Mouse (Mus musculus) megakaryocyte, adult 5-6 weeks (primary cell): ENCODE results near the gene Efhd1. TPM values are rescaled to one million over a fixed set of nuclear protein-coding genes. Genes with fewer than 3 reads are reported as not detected.

Source experiments
- ATAC-seq: 2 replicates; pipeline ENCODE4 v1.8.0; 2016; ENCODE audit warnings: mild to moderate bottlenecking, inconsistent platforms; ENCODE audit not compliant: poor library complexity, severe bottlenecking
- total RNA-seq, 2 experiments: library from RNA; stranded (forward) in 1 of 2; stranded (reverse) in 1 of 2; fragments of 153-499, 151-499 nt in 1 of 2; fragments of 221-1000, 200-1000 nt in 1 of 2; gene quantifications; 2 replicates each; pipeline versions ENCODE4 v1.2.3 to v1.2.4; 2015 to 2017

Gene Efhd1
- total RNA-seq (2015) (0.07 TPM in 1 of 2 replicates, not detected in the other), total RNA-seq (2017) (not detected in 2 replicates)

DNA sequence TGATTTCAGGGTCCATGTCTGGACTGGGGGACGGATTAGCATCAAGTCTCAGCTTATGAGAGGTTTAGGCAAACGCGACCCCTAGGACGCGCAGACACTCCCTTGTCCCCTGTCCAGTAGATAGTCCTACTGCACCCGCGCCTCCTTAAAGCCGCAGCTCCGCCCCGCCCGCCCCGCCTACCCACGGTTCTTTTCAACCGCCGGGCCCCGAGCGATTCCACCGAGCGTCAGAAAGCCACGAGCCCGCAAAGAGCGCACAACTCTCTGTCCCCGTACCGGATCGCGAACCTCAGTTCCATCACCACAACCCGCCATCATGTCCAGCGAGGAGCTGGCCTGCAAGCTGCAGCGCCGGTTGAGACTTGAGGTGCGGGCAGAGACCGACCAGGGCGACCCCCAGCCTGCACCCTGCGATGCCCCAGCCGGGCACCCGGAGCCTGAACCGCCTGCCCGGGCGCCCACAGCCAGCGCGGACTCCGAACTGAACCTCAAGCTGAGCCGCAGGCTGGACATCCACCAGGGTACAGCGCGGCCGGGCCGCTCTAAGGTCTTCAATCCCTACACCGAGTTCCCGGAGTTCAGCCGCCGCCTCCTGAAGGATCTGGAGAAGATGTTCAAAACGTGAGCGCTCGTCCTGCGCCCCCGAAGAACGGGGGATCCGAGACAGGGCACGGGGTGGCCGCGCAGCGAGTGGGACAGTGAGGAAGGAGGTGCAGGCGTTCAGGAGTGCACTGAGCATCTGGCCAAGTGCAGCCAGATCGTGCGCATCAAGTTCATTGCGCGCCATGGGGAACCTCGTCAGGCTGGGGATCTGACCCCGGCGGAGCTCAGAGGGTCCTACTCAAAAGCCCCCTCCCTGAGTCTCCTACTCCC is at the start of gene Efhd1:
Gene Efhd1, plus strand, starts transcription at position 230 of the 873 bp plus-strand sequence.
- no peak for ATAC-seq

DNA sequence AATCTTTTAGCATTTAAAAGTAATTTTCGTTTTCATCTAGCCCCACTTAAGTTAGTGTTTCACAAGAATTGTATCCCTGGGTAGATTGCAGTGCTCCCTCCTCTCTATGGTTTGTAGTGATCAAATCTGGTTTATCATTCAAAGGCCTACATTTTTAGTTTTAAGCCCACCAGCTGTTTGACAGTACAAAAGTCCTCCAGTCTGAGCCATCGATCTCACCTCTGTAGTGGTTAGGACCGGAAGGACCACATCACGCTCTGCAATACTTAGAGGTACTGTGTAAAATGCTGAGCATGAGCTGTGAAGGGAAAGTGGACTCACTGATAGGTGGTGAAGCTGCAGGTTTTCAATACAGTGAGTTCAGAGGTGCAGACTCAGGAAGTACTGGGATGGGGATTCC is 49.4 kb upstream of the Efhd1 start:
- no peak for ATAC-seq

DNA sequence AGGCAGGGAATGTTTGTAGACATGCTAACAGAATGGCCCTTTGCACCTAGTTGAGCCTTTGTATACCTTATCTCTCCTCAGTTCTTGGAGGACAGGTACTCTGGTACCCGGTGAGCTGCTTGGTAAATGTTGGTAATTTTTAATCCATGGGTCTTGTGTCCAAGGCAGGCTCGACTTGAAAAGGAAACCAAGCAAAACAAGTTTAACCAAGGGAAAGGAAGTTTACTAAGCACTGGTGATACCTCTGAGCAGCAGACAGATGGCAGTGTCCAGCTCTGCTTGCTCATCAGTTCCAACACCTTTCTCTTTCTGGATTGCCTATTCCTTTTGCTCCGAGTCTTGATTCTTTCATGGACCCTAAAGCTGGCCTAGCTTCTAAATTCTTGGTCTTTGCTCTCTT is 46.2 kb upstream of the Efhd1 start:
- ATAC-seq, result no peak

DNA sequence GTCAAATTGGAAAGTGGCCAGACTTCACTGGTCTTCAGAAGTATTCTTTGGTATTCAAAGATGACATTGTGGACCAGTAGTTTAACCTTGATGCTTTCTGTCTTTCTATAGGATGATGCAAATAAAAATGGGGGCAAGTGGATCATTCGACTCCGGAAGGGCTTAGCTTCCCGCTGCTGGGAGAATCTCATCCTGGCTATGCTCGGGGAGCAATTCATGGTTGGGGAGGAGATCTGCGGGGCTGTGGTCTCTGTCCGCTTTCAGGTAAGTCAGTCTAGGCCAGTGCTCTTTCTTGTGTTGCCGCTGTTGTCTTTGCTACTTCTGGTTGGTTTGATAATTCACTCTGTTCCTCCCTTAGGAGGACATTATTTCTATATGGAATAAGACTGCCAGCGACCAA is 38.4 kb upstream of the Efhd1 start:
- ATAC-seq, result no peak

DNA sequence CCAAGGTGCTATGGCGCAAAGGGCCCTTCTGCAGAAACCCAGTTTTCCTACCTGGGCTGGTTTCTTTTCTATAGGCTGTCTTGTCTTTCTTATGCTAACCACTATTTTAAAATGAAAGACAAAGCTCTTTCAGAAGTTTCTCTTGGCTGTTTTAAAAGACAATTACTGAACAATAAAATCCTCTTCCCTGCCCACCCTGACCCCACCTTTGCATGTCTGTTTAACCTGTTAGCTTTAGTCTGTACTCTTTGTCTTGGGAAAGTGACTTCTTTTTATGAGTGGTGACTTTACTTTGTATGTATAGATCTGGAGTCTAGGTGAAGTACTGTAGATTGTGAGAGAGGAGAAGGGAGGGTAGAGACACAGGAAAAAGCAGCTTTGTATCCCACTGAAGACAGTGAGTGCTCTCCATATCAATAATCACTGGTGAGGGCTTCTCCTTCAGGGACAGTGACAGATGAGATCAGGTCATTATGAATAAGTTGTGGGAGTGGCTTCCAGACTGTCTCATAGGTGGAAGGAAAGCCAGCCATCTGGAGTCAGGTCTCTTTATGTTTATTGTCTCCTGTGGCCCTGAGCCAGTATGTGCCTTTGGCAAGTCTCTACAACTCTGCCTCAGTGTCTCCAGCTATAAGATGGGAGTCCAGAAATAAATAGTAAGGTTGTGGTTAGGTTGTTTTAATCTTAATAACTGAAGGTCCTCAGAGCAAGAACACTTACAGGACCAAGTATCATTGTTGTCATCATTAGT is 37.6 kb upstream of the Efhd1 start:
- ATAC-seq, result no peak

DNA sequence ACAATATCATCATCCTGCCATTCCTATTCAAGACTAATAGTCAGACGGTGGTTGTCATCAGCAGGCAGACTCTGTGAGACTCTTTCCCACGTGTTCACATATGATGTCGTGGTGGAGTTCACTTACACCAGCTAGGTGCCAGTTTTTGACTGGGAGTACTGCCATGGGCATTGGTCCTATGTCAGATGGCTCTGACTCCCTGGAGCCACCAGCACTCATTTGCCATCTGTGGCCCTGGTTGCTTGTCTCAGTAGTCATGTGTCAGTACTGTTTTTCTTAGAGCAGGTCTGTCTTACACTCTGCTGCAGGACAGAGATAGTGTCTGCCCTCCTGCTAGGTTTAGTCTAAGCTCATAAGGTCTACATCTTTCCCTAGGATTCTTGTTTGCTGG is 37.0 kb upstream of the Efhd1 start:
- no peak for ATAC-seq

DNA sequence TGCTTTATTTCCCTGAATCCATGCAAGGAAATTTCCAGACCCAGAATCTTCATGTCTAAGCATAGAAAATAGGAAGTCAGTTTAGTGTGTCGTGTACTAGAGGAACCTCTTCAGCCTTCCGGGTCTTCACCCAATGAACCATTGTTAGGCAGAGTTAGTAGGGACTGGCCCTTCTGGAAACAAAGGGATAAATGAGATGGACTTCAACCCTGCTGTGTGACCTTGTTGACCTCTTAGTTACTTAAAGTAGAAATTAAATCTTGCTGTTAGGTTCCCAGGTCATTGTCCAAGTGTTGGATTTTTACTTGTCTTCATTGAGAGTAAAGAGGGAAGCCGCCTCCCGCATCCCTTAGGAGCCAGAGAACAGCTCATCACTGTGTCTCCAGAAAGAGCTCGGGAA is 33.6 kb upstream of the Efhd1 start:
- ATAC-seq, result no peak

DNA sequence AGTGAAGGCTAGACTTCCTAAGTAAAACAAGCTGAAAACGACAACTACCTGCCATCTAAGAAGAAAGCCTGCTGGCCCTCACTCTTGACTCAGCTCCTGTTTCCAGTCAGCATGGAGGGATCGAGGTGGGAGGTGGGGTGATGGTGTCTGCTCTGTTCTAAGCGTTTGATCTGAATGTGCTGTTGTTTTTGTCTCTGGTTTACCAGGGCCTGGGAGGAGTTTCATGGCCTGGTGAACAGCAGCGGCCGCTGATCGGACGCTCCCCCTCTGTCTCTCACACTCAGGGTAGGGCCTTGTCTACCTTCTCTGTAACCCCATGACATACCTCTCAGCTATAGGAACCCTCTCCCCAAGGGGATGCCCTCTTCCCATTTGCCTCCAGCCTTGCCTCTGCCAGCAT is 32.0 kb upstream of the Efhd1 start:
- no peak for ATAC-seq

DNA sequence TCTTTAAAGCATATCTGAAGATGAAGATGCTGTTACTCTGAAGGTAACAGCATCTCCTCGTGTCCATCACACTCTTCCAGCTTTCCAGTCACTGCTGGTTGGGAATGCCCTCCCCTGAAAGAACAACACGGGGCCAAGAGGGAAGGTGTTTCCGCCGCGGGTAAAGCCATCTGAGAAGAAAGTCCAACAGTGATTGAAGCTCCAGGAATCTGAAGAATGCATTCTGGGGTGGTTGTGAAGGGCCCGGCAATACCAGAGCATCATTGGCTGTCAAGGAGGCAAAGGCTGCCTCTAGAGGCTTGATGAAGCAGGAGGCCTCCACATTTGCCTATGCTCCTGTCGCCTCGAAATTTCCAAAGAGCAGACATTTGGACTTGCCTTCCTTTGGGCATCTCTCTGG is 25.1 kb upstream of the Efhd1 start:
- no peak for ATAC-seq

DNA sequence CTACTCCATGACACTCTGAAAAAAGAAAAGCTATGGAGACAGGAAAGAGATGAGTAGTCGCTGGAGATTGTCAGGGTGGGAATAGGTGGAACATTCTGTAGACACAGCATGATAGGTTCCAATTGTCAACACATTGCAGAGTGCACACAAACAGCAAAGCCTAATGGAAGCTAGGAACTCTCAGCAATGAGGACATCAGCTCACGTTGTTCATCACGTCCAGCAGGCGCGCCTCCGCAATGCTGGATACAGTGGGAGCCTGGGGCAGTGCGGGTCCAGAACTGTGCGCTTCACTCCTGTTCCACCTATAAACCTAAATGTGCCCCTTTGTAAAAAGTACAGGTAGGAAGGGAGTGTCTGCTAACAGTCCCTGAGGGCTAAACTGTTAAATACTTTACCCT is 21.1 kb upstream of the Efhd1 start:
- no peak for ATAC-seq

DNA sequence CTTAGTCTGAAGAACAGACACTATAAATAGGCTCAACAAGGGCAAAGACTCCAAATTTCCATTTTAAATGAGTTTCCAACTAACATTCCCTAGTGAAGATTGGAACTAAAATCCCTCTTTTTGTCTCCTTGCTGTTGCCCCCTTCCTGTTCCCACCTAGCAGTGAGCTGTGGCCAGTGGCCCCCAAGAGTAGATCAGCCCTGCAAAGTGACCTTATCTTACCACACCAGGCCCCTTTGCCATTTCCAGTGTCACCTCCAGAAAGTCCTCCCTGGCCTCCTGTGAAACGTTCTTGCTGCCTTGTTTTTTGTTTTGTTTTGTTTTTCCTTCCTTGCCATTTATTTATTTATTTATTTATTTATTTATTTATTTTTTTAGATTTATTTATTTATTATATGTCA is 18.7 kb upstream of the Efhd1 start:
- no peak for ATAC-seq

DNA sequence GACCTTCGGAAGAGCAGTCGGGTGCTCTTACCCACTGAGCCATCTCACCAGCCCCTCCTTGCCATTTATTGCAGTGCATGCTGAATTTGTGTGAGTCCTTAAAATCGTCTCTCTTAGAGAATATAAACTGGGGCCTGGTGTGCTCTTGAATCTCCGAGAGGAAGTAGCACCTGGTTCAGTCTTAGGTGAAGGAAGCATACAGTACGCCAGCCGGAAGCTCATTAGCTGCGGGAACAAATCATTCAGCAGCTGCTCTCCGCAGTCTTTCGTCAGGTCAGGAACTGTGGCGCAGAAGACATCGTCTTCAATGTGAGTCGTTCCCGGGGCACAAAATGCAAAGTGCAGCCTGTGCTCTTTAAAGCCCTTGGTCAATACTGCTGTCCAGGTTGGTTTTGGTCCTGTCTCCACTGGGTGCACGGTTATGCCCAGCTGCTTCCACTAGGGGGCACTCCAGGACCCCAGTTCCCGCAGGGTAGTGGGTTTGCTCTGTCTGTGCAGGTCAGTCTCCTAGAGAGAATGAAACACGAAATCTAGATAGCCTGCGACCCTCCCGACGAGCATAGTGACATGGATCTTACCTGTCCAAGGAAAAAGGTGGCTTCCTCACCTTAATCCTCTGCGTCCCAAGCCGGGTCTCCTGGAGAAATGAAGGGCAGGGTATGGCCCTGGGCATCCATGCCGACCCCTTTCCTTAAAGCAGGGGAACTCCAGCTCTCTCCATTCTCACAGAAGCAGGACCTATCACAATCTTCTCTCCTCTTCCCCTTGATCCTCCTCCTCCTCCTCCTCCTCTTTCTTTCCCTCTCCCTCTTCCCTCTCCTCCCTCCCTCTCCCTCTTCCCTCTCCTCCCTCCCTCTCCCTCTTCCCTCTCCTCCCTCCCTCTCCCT is 18.0 kb upstream of the Efhd1 start:
- ATAC-seq, result peak; percentile 92

DNA sequence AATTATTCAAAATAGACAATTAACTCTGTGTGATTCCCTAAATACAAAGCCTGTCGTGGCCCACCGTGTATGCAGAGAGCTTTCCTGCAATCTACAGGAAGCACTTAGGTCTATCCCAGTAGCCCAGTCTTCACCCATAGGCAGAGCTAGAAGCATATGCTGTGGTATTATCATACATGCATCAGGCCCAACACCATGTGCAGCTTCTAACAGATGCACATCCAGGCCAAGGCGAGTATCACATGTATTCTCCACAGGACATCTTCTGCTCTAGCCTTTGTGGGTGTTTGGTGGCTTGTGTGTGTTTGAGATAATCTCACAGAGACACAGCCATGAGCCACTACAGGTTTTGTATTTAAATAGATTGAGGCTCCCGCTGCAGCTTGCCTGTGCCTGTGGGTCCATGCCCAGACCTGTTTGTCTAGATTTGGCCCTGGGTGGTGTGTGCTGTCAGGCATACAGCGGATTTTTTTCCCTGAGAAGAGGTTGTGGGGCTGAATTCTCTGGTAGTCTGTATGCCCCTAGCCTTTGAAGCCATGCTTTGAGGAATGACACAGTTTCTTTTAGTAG is 12.0 kb upstream of the Efhd1 start:
- no peak for ATAC-seq

DNA sequence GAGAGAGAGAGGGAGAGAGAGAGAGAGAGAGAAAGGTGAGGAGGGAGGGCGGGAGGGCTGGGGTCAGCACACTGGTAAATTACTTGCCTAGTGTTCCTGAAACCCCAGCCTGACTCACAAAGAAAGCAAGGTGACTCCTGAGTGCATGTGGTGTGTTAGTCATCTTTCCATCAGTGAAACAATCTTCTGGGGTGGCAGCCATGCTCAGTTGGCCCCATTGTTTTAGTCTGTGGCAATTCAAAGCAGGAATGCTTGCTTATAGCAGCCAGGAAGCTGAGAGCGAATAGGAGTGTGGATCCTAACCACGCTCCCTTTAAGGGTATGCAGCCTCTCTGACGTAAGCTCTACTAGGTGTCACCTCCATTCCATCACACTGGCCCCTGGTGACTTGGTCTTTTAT is 9.0 kb upstream of the Efhd1 start:
- ATAC-seq, result no peak

DNA sequence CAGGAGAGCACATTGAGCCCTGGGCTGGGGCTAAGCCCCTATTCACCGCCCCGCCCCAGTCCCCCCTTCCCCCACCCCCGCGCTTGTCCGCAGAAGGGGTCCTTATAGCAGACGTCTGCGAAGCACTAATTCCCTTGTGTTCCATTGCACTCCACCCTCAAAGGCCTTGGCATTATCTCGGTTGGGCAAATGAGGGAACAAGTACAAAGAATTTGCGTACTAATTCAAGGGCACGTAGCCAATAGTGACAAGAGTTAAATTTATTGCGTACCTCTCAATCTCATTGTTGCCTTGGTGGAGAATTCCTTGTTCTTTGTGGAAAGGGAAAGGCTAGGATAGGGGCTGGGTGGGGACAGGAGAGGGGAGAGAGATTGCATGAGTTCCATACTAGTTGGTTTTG is 6.5 kb upstream of the Efhd1 start:
- no peak for ATAC-seq

DNA sequence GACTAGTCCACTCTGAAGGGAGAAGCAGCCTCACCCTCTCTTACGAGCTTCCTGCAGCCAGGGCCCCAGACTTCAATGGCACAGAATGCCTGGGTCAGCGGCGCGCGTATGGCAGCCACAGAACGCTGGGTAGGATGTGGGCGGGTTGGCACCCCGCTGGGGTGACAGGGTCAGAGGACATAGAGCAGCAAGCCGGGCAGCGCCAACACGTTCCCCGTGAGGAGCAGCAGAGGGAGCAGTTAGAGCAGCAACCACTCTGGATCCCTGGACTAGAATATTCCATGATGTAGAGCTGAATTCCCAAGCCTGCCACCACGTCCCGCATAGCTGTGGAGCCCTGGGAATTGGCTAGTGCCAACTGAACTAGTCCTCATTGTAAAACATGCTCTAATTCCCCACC is 5.7 kb upstream of the Efhd1 start:
- ATAC-seq, result no peak; the same call in 1 of the 2 replicates

DNA sequence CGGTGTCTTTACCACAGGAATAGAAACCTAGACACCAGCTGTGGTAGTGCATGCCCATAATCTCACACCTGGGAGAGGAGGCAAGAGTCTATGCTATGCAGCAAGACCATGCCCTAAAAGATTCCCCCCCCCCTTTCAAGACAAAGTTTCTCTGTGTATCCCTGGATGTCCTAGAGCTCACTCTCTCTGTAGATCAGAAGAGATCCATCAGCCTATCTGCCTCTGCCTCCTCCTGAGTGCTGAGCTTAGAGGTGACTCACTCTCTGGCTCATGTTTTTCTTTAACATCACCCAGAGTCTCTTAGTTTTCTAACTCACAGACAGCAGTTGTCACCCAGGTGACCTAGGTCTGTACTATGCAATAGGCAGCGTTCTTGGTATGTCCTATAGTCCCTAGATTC is 4.8 kb upstream of the Efhd1 start:
- no peak for ATAC-seq

DNA sequence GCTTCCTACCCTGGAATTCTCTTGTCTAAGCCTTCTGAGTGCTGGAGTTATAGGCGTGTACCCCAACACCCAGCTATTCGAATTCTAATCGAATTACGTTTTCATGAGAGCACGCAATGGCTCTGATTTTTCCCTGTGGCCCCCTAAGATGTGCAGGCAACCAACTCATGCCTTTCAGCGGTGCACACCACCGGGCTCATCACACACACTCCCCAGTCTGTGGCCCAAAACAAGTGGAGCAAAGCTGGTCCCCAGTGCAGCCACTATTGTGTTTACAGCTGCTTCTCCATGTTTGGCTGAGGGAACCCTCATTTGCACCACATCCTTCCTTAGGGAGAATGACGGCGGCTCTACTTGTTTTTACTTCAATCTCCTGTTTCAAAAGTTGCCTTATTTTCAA is 906 bp upstream of the Efhd1 start:
- ATAC-seq, result no peak

DNA sequence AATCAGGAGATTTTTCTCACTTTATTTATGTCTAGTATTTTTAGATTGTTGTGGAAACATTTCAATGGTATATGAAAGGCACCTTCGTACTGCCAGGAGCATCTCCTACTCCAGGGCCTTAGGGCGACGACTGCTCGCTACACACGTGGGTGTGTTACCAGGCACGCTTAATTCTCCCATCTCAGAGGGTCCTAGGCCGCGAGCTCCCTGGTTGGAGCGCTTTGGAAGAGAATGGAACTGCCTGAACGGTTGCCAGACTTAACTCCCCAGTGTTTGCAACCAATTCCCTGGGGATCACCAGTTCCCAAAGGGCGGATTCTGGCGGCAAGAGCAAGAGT is 398 bp upstream of the Efhd1 start:
- ATAC-seq, result no peak

DNA sequence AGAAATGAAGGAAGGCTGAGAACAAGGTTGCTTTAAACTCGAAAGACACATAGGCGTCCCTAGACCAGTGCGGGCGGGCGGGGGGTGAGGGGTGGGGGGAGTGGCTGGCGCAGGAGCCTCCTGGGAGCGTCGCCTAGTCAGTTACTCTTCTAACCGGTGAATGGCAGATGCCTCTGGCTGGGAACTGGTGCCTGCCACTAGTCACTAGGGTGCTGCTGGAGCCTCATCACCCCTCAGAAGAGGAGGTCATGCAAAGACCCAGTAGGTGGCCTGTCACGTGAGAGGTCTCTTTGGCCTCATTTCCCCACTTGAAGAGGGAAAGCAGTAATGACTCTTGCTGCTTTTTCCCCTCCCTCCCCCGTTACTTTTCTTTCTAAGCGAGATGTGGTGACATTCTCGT is 1.0 kb downstream of the Efhd1 start:
- ATAC-seq, result no peak; the same call in 1 of the 2 replicates
